Mouse (Mus musculus): ENCODE data around the gene Atxn1. TPM values are rescaled to one million over a fixed set of nuclear protein-coding genes. Genes with fewer than 3 reads are reported as not detected.

The Atxn1 gene
- polyA plus RNA-seq, 1 experiment, result 34.9 TPM

- Histone ChIP-seq H3K36me3 (ENCODE audit: control insufficient read depth, insufficient read depth, low read length) (no peaks in the 10 kb centered on the region), H3K4me1 (ENCODE audit: control insufficient read depth, insufficient read depth, insufficient read length, low read length) (peaks cover 8% of the 10 kb centered on the region; the same call in 1 of the 2 replicates), H3K27me3 (ENCODE audit: control insufficient read depth, insufficient read depth, low read length) (no peaks in the 10 kb centered on the region), H3K27ac (ENCODE audit: insufficient read depth, low read depth, low read length) (no peak overlapping the region), H3K4me3 (ENCODE audit: low read depth, low read length) (no peak overlapping the region)
- WGBS, result 79% methylated on average over 8 of the region's 8 CpGs
- TF ChIP-seq POLR2A (IDR thresholded peaks at IDR 0.05; ENCODE audit: low read depth, low read length), result no peak
- no peak for TF ChIP-seq CTCF (IDR thresholded peaks at IDR 0.05; ENCODE audit: extremely low read depth, insufficient read length, insufficient replicate concordance, low read depth, low read length)
These were observed 107.4 kb downstream of the Atxn1 start for GRCm38 (mm10) chr13:45857416-45857815.

GRCm38 (mm10) chr13:45854531-45854930 is 110.3 kb downstream of the Atxn1 start:
- Histone ChIP-seq H3K4me1 (ENCODE audit: control insufficient read depth, insufficient read depth, insufficient read length, low read length) (peaks cover 3% of the 10 kb centered on the region; the same call in 1 of the 2 replicates), H3K4me3 (ENCODE audit: low read depth, low read length) (no peak overlapping the region), H3K36me3 (ENCODE audit: control insufficient read depth, insufficient read depth, low read length) (no peaks in the 10 kb centered on the region), H3K27ac (ENCODE audit: insufficient read depth, low read depth, low read length) (no peak overlapping the region), H3K27me3 (ENCODE audit: control insufficient read depth, insufficient read depth, low read length) (no peaks in the 10 kb centered on the region)
- TF ChIP-seq CTCF (IDR thresholded peaks at IDR 0.05; ENCODE audit: extremely low read depth, insufficient read length, insufficient replicate concordance, low read depth, low read length) (no peak), POLR2A (IDR thresholded peaks at IDR 0.05; ENCODE audit: low read depth, low read length) (no peak)
- 82% methylated on average over 5 of the region's 5 CpGs for WGBS

GRCm38 (mm10) chr13:45853691-45854090 is 111.1 kb downstream of the Atxn1 start:
- 81% methylated on average over 6 of the region's 6 CpGs for WGBS
- no peaks in the 10 kb centered on the region for H3K27me3 ChIP-seq (ENCODE audit: control insufficient read depth, insufficient read depth, low read length)
- no peak overlapping the region for H3K4me3 ChIP-seq (ENCODE audit: low read depth, low read length)
- no peak overlapping the region for H3K27ac ChIP-seq (ENCODE audit: insufficient read depth, low read depth, low read length)
- no peaks in the 10 kb centered on the region for H3K36me3 ChIP-seq (ENCODE audit: control insufficient read depth, insufficient read depth, low read length)
- peaks cover 3% of the 10 kb centered on the region; the same call in 1 of the 2 replicates for H3K4me1 ChIP-seq (ENCODE audit: control insufficient read depth, insufficient read depth, insufficient read length, low read length)
- no peak for TF ChIP-seq POLR2A (IDR thresholded peaks at IDR 0.05; ENCODE audit: low read depth, low read length)
- no peak for TF ChIP-seq CTCF (IDR thresholded peaks at IDR 0.05; ENCODE audit: extremely low read depth, insufficient read length, insufficient replicate concordance, low read depth, low read length)

GRCm38 (mm10) chr13:45852288-45852687 is 112.5 kb downstream of the Atxn1 start:
- TF ChIP-seq CTCF (IDR thresholded peaks at IDR 0.05; ENCODE audit: extremely low read depth, insufficient read length, insufficient replicate concordance, low read depth, low read length), result no peak
- no peak for TF ChIP-seq POLR2A (IDR thresholded peaks at IDR 0.05; ENCODE audit: low read depth, low read length)
- no peak overlapping the region for H3K27ac ChIP-seq (ENCODE audit: insufficient read depth, low read depth, low read length)
- 74% methylated on average over 2 of the region's 2 CpGs for WGBS
- H3K4me3 ChIP-seq (ENCODE audit: low read depth, low read length), result no peak overlapping the region
- no peaks in the 10 kb centered on the region for H3K4me1 ChIP-seq (ENCODE audit: control insufficient read depth, insufficient read depth, insufficient read length, low read length)
- H3K36me3 ChIP-seq (ENCODE audit: control insufficient read depth, insufficient read depth, low read length), result no peaks in the 10 kb centered on the region
- no peaks in the 10 kb centered on the region for H3K27me3 ChIP-seq (ENCODE audit: control insufficient read depth, insufficient read depth, low read length)

- TF ChIP-seq POLR2A (IDR thresholded peaks at IDR 0.05; ENCODE audit: low read depth, low read length), result no peak
- TF ChIP-seq CTCF (IDR thresholded peaks at IDR 0.05; ENCODE audit: extremely low read depth, insufficient read length, insufficient replicate concordance, low read depth, low read length), result no peak
- no peak overlapping the region for H3K4me3 ChIP-seq (ENCODE audit: low read depth, low read length)
- no peaks in the 10 kb centered on the region for H3K36me3 ChIP-seq (ENCODE audit: control insufficient read depth, insufficient read depth, low read length)
- no peaks in the 10 kb centered on the region for H3K27me3 ChIP-seq (ENCODE audit: control insufficient read depth, insufficient read depth, low read length)
- no peaks in the 10 kb centered on the region for H3K4me1 ChIP-seq (ENCODE audit: control insufficient read depth, insufficient read depth, insufficient read length, low read length)
- H3K27ac ChIP-seq (ENCODE audit: insufficient read depth, low read depth, low read length), result no peak overlapping the region
- 77% methylated on average over 2 of the region's 2 CpGs for WGBS
These were observed 113.1 kb downstream of the Atxn1 start for GRCm38 (mm10) chr13:45851746-45852145.

- no peaks in the 10 kb centered on the region for H3K4me1 ChIP-seq (ENCODE audit: control insufficient read depth, insufficient read depth, insufficient read length, low read length)
- TF ChIP-seq POLR2A (IDR thresholded peaks at IDR 0.05; ENCODE audit: low read depth, low read length), result no peak
- no peak for TF ChIP-seq CTCF (IDR thresholded peaks at IDR 0.05; ENCODE audit: extremely low read depth, insufficient read length, insufficient replicate concordance, low read depth, low read length)
- no peak overlapping the region for H3K27ac ChIP-seq (ENCODE audit: insufficient read depth, low read depth, low read length)
- no peaks in the 10 kb centered on the region for H3K27me3 ChIP-seq (ENCODE audit: control insufficient read depth, insufficient read depth, low read length)
- WGBS, result 93% methylated on average over 4 of the region's 4 CpGs
- H3K36me3 ChIP-seq (ENCODE audit: control insufficient read depth, insufficient read depth, low read length), result no peaks in the 10 kb centered on the region
- no peak overlapping the region for H3K4me3 ChIP-seq (ENCODE audit: low read depth, low read length)
These were observed 113.7 kb downstream of the Atxn1 start for GRCm38 (mm10) chr13:45851156-45851555.

- Histone ChIP-seq H3K27ac (ENCODE audit: insufficient read depth, low read depth, low read length) (no peak overlapping the region), H3K4me3 (ENCODE audit: low read depth, low read length) (no peak overlapping the region), H3K27me3 (ENCODE audit: control insufficient read depth, insufficient read depth, low read length) (no peaks in the 10 kb centered on the region), H3K36me3 (ENCODE audit: control insufficient read depth, insufficient read depth, low read length) (no peaks in the 10 kb centered on the region), H3K4me1 (ENCODE audit: control insufficient read depth, insufficient read depth, insufficient read length, low read length) (no peaks in the 10 kb centered on the region)
- no peak for TF ChIP-seq POLR2A (IDR thresholded peaks at IDR 0.05; ENCODE audit: low read depth, low read length)
- no peak for TF ChIP-seq CTCF (IDR thresholded peaks at IDR 0.05; ENCODE audit: extremely low read depth, insufficient read length, insufficient replicate concordance, low read depth, low read length)
- WGBS, result 88% methylated on average over 5 of the region's 5 CpGs
These were observed 114.4 kb downstream of the Atxn1 start for GRCm38 (mm10) chr13:45850181-45850974.
